Mouse (Mus musculus) cerebellum, adult 2 months (tissue): ENCODE measurements at regions not wholly inside any gene's neighbourhood (a gene's known extent, or its start where the extent isn't known, plus 50 kb on each side); places are given as distances from the start of the nearest gene placed in this dataset.

Source experiments
- CTCF ChIP-seq: fragments of 200-500 bp; IDR thresholded peaks from 2 replicates; pipeline ENCODE4 v1.5.1; 2011; ENCODE audit warnings: low read depth, mild to moderate bottlenecking, control low read depth, low read length, moderate library complexity, borderline replicate concordance; ENCODE audit not compliant: insufficient read depth
- POLR2A ChIP-seq: fragments of 200-500 bp; IDR thresholded peaks from 2 replicates; pipeline ENCODE4 v1.6.1; 2011; ENCODE audit warnings: low read length, control low read depth, borderline replicate concordance; ENCODE audit not compliant: insufficient read depth

- TF ChIP-seq CTCF (no peak), POLR2A (no peak)
These were observed 63.6 kb upstream of the Gpr12 start for GRCm38 (mm10) chr5:146648519-146649060.
